Mouse (Mus musculus) erythroblast, adult 5-6 weeks (primary cell): Measurements from ENCODE around the gene Rpa2. TPM values are rescaled to one million over a fixed set of nuclear protein-coding genes. Genes with fewer than 3 reads are reported as not detected.
"Not testable (repeated sequence)": the region's sequence is repeated elsewhere in the genome, so short reads cannot be mapped to it uniquely, and the experiment has no call there.

Source experiments
- ATAC-seq: replicated peaks from 2 replicates; pipeline ENCODE4 v1.8.0; 2016; ENCODE audit warnings: moderate number of reproducible peaks, mild to moderate bottlenecking, moderate TSS enrichment, inconsistent platforms; ENCODE audit not compliant: poor library complexity, low FRiP score, severe bottlenecking
- total RNA-seq, 2 experiments: library from RNA; stranded (forward) in 1 of 2; stranded (reverse) in 1 of 2; fragments of 150-400 nt in 1 of 2; fragments of 200-764, 138-1000 nt in 1 of 2; gene quantifications; 2 replicates each; pipeline versions ENCODE4 v1.2.3 to v1.2.4; 2015 to 2017; ENCODE audit warnings: low replicate concordance in 2 of 2

Rpa2 gene
- 17.3 and 20.6 TPM in 2 replicates for total RNA-seq (2015; ENCODE audit: low replicate concordance)
- total RNA-seq (2017; ENCODE audit: low replicate concordance), result 30.3 and 36.7 TPM in 2 replicates

DNA sequence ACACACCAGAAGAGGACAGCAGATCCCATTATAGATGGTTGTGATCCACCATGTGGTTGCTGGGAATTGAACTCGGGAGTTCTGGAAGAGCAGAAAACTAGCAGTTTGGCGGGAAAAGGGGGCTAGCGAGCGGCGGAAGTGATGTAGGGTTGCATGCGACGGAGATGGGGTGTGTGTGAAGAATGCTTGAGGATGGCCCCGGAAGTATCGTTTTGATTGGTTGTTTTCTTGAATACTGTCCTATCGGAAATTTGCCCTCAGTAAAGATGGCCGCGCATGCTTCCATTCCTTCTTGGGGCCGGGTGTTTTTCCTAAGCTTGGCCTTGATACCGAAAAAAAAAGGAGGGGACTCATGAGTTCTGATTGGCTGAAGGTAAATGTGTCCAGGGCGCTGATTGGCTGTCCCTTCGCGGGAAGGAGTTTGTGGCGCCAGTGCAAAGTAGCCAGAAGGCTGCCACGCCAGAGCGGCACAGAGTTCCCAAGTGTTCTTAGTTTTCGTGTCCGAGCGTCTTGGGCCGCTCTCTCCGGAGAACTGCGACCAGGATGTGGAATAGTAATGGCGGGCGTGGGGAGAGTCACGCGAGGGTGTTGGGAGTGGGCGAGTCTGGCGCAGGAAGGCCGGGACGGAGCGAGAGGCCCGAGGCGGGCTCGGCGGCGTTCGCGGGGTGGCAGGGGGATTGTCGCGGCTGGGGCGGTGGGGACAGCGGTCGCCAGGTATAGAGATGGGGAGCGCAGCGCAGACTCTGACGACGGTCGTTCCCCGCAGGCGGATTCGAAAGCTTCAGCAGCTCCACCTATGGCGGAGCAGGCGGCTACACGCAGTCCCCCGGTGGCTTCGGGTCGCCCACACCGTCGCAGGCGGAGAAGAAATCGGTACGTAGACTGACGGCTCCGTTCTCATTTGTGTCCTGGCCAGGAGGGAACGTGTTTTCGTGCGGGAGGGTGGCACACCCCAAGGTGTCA lies at the start of gene Rpa2:
TSS of gene Rpa2 (plus strand) at position 419 of the 963 bp plus-strand sequence.
- ATAC-seq, result peak; percentile 96

DNA sequence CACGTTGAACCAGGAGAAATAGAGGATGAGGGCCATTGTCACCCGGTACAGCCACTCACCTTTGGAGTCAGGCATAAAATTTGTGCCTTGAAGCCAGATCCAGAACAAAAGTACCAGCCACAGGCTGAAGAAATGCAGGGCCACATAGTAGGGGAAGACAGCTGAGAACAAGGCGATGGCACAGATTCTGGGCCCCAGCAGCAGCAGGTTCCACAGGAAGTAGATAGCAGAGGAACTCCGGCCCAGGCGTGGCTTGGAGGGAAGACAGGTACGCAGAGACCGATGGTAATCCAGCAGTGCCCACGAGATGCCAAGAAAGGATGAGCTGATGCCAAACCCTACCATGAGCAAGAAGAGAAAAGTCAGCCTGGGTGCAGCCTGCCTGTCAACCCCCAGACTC lies 39.9 kb upstream of the Rpa2 start:
- ATAC-seq, result no peak

DNA sequence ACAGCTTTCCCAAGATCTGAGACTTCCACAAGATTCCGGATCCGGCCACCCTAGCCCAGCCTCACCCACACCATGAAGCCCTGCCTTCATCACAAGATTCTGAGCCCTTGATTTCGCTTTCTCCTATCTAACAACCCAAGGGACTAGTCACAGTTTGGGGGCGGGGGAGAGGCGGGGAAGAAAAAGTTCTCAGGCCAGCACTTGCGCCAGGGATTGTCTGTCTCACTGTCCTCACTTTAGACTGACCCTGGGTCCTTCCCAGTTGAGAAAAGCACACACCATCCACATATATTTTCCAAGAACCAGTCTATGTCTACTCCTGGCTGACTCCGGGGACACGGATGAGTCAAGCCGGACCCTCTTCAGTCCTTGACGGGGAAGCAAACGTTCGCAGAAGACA lies 36.5 kb upstream of the Rpa2 start:
- ATAC-seq, result no peak

DNA sequence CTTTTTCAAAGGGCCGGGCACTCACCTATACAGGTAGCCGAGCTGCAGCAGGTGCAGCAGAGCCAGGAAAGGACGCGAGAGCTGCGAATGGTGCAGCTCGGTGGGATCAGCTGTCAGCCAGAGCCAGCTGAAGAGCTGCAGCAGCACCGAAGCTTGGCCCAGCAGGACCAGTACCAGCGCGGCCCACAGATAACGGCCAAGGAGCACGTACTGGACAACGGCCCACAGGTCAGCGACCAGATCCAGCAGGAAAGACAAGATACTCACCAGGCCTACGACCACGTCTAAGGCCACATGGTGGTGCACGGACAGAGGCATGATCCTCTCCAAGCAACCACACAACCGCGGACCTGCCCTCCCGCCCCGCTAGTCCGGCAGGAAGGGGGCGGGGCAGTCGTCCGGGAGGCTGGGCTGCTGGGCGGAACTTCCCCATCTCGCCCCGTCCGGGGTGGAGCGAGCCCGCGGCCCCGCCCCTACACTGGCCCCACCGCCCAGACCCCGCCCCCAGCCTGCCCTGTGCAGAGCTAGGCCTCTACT lies 35.9 kb upstream of the Rpa2 start, which contains the start of gene Xkr8:
TSS of gene Xkr8 (minus strand) at position 399 of the 537 bp plus-strand sequence.
- peak; percentile 90 for ATAC-seq

DNA sequence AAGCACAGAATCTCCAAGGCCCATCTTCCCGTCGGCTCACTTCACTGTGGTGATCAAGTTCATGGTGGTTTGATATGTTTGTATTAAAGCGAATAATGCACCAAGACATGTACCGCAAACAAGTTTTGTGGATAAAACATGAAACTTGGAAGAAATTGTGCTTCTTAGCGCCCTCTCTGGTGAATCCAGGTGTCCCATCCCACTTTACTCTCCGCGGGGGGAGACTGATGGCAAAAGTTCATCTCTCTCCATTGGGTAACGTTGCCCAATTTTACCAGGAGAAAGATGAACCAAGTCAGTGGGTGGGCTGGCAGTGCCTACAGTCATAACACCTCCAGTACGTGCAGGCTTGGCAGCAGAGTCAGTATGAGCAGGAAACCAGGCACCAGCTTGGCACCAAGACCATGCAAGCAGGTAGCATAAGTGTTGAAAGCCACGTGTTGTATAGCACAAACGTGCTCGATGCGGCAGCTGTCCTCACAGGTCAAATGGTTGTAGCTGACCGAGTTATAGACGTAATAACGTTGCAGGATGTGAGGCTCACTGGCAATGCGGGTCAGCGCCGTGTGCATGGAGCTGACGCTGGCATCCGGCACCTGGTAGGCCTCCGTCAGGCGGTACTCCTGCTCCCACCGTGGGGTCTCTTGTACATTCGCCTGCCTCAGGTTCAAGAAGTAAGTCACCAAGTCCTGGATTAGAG lies 34.9 kb upstream of the Rpa2 start:
- ATAC-seq, result no peak

DNA sequence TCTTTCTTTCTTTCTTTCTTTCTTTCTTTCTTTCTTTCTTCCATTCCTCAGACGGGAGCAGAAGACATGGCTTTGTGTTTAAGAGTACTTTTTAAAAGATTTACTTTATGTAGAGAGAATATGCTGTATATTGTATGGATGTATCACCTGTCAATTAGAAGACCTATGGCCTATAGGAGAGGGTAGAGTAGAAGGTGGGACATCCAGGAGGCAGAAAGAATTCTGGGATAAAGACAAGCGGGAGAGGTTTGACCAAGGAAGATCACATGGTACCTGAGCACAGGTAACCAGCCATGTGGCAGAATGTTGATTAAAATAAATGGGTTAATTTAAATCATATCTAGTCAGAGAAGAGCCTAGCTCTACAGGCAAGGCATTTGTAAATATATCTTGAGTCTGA lies 33.4 kb upstream of the Rpa2 start:
- no peak for ATAC-seq

DNA sequence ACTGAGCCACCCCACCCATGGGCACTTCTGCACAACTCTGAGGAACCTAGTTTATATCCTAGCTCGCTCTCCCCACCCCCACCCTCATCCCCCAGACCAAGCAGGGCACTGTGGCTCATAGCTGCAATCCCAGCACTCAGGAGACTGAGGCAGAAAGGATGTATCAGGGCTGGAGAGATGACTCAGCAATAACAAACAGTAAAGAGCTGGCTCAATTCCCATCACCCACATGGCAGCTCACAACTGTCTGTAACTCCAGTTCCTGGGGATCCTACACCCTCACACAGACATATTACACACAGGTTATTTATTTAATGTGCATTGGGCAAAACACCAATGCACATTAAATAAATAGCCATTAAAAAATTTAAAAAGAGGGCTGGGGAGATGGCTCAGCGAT lies 32.7 kb upstream of the Rpa2 start:
- ATAC-seq, result no peak

DNA sequence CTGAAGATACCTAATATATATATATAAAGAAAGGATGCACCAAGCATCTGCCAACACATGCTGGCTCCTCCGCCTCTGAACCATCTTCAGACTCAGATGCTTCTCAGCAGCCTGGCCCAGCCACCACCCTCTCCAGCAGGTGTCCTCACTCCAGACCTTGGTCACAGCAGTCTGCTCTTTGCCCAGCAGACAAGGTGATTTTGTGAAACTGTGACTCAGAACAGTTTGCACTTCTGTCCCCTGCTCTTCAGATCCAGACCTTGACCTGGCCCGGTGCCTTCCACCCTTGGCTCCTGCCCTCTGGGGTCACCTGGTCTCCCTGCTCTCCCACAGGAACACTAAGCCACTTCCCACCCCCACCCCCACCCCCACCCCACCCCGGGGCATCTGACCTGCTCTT lies 32.2 kb upstream of the Rpa2 start:
- ATAC-seq, result no peak

DNA sequence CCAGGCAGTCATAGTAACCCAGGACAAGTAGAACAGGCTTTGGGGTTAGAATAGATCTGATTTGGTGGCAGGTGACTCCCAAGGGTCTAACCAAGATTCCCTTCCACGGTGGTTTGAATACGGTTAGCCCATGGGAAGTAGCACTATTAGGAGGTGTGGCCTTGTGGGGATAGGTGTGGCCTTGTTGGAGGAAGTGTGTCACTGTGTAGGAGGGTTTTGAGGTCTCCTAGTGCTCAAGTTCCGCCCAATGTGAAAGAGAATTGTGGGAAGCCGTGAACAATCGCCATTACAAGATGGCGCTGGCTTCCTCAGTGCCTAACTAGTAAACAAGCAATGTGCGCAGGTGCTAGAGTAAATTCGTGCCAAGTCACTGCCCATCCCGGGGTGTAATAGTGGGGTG lies 31.0 kb upstream of the Rpa2 start:
- not testable (repeated sequence) for ATAC-seq

DNA sequence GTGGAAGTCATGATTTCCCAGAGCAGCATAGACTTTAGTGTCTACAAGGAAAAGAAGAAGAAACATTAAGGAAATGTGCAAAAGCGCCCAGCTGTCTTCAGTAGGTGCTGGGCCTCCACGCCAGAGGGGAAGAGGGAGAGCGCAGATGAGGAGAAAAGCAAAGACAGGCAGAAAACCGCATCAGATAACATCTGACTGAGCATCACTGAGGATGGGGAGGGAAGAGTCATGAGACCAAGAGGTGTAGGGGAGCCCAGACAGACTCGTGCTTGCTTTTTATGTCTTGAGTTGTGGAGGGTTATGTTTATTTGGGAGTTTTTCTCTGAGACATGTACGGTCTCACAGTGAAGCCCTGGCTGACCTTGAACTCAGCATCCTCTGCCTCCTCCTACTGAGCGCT lies 26.6 kb upstream of the Rpa2 start:
- no peak for ATAC-seq

DNA sequence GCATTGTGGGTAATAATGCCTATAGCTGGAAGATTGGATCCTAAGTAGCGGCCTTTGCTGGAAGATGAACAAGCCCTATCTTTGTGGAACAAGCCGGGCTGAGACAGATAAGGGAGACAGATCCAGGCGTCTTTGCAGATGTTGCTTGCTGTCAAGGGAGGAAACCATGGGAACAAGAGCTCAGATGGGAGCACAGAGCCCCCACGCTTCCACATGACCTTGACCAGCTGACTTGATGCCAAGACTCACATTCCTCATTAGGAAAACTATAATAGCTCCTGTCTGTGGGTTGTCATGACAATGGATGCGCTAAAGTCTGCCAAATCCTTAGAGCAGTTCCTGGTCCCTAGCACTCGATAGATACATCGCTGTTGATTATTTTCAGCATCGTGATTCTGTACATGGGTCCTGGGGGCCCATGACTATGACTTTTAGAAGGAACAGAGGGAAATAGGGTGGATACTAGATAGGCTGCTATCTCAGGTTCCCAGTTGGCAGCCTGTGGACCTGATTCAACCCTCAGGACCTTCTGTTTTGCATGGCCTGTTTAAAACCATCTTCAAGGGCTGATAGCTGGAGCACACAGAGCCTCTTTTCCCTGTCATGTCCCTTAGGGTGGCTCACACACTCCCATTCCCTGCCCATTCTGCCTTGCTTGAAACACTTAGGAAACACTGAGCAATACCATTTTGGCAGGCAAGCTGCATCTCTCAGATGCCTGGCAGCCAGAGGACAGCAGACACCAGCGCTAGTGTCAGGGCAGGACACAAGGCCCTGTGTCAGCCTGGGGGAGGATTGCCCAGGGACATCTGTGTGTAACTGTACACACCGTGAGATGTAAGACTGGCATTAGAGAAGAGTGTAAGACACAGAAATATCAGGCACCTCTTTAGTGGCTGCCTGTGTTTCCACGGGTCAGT lies 23.9 kb upstream of the Rpa2 start:
- no peak for ATAC-seq

DNA sequence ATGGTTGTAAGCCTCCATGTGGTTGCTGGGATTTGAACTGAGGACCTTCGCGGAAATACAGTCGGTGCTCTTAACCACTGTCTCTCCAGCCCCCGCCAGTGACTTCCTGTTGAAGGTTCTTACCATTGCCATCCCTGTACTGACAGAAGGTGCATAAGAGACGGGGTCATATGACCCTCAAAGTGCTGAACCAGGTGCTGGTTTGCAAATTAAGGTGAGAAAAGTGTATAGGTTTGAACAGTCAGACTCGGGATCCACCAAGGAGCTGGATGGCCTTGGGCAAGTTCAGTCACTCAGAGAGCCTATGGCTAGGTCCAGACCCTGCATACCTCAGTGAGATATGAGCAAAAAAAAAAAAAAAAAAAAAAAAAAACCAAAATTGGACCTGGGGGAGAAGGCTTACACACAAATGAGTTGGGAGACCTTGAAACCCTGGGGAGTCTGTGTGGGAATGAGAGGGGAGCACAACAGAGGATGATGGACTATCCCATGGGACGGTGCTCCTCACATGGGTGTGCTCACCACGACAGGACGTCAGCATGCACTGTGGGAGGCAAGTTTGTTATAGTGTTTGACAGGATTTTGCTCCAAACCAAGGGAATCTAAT lies 21.1 kb upstream of the Rpa2 start:
- ATAC-seq, result 0 out of 2 replicates have a peak, but pooled peaks have one; percentile 16

DNA sequence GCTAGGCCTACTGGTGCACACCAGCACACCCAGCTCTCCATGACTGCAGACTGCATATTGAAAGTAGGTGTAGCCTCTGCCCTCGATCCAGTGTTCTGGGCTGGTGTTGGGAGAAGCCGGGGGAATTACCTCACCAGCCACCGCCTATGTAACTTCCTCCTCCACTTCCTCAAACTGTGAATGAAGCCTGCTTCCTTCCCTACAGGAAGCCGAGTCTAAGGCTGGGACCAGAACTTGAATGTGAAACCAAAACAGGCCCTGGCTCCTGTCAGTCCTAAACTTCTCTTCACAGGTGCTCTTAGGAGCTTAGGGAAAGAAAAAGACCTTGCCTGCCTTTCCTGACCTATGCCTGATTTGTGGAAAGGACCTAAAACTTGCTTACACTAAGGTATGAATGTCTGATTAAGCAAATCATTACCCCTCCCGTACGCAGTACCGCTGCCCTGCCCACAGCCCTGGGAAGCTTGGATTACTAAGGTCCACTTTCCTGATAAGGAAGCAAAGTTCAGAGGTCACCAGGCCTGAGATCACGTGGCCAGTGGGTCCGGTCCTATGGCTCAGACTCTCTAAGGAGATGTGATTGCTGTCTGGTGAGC lies 20.4 kb upstream of the Rpa2 start:
- 0 out of 2 replicates have a peak, but pooled peaks have one; percentile 31 for ATAC-seq

DNA sequence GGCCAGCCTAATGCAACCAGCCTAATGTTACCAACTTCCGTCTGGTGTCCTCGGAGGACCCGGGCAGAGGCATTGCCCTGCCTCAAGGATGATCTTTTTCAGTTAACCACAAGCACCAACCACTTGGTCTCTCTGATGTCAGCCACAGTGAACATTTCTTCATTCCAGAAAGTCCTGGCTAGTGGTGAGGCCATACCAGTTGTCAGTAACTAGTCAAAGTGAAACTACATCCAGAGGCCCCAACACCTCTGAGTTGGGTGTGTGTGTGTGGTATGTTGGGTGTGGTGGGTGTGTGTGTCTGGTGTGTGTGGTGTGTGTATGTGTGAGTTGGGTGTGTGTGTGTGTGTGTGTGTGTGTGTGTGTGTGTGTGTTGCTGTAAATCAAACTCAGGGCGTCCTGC lies 19.4 kb upstream of the Rpa2 start:
- no peak for ATAC-seq

DNA sequence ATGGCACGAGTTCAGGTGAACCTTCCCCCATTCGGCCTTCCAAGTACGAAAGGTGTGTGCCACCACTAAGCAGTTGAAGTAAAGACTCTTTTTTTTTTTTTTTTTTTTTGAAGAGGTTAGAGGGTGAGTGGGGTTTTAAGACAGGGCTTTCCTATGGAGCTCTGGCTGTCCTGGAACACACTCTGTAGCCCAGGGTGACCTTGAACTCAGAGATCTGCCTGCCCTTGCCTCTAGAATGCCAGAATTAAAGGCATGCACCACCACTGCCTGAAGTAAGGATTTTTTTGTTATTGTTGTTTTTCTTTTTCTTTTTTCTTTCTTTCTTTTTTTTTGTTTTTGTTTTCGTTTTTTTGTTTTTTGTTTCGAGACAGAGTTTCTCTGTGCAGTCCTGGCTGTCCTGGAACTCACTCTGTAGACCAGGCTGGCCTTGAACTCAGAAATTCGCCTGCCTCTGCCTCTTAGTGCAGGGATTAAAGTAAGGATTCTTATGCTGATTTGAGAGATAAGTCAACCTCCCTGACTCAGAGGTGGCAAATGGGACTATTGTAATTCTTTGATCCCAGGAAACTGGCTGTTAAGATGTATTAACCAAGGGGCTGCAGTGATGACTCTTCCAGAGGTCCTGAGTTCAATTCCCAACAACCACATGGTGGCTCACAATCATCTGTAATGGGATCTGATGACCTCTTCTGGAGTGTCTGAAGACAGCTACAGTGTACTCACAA lies 18.7 kb upstream of the Rpa2 start:
- no peak for ATAC-seq

DNA sequence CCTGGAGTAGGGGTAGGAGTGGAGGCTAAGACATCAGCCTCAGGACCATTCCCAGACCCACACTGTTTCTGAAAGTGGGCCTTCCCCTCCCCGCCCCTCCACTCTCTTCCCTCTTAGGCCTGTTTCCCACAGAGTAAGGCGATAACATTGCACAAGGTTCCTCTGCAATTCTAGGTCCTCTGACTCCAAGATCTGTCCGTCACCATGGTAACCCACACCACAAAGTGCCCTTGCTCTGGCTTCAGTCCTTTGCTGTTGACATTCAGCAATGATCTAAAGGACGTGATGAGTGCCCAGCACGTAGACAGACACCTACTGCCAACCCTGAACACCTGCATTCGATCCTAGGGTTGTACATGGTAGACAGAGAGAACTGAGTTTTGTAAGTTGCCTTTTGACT lies 15.1 kb upstream of the Rpa2 start:
- ATAC-seq, result no peak

DNA sequence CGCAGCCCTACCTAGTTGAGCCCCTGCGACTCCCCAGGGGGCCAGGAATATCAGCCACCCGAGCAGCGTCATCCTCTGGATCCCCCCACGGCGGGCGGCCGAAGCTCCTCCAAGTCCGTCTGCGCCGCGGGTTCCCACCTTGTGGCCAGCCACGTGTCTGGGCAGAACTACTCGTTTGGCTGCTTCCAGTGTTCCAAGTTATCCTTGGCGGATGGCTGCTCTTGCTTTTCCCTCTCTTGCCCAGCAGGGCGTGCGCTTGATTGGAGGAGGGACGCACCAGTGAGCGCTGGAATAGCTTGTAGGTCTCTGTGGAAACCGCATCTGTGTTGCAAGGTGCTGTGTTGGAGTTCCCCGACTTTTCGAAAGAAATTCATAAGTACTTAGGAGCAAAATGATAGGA lies 11.2 kb upstream of the Rpa2 start, which contains the start of gene Smpdl3b:
TSS of gene Smpdl3b (minus strand) at position 279 of the 400 bp plus-strand sequence.
- no peak for ATAC-seq
